Mouse (Mus musculus): ENCODE results near the gene Ces2g. TPM values are rescaled to one million over a fixed set of nuclear protein-coding genes. Genes with fewer than 3 reads are reported as not detected.

Ces2g gene
- polyA plus RNA-seq, 1 experiment from 2014 or later = not detected

Other genes starting within 250 kb of the Ces2g start
- gene Ces2a, start 227.7 kb upstream of the Ces2g start, polyA plus RNA-seq (2014; fragmentation: Nextera tagmentation; extraction: Ambion mirVana) = not detected in 2 replicates
- 0.31 TPM in 1 of 2 replicates, not detected in the other for gene Ces2b, start 130.1 kb upstream of the Ces2g start, polyA plus RNA-seq (2014; fragmentation: Nextera tagmentation; extraction: Ambion mirVana)
- gene Ces2c, start 114.7 kb upstream of the Ces2g start, polyA plus RNA-seq (2014; fragmentation: Nextera tagmentation; extraction: Ambion mirVana) = not detected in 2 replicates
- gene Ces2e, start 35.5 kb upstream of the Ces2g start, polyA plus RNA-seq (2014; fragmentation: Nextera tagmentation; extraction: Ambion mirVana) = not detected in 2 replicates
- gene Ces2f, start 14.4 kb upstream of the Ces2g start, polyA plus RNA-seq (2014; fragmentation: Nextera tagmentation; extraction: Ambion mirVana) = not detected in 2 replicates
- gene Ces2h, start 39.1 kb downstream of the Ces2g start, polyA plus RNA-seq (2014; fragmentation: Nextera tagmentation; extraction: Ambion mirVana) = not detected in 2 replicates
- gene Ces3a, start 86.9 kb downstream of the Ces2g start, polyA plus RNA-seq (2014; fragmentation: Nextera tagmentation; extraction: Ambion mirVana) = not detected in 2 replicates
- gene Ces3b, start 122.0 kb downstream of the Ces2g start, polyA plus RNA-seq (2014; fragmentation: Nextera tagmentation; extraction: Ambion mirVana) = not detected in 2 replicates
- gene Ces4a, start 170.1 kb downstream of the Ces2g start, polyA plus RNA-seq (2014; fragmentation: Nextera tagmentation; extraction: Ambion mirVana) = not detected in 2 replicates
- gene Cbfb, start 209.0 kb downstream of the Ces2g start, polyA plus RNA-seq (2014; fragmentation: Nextera tagmentation; extraction: Ambion mirVana) = 63.3 and 67.9 TPM in 2 replicates